Mouse (Mus musculus): ENCODE measurements around the gene Chka.
A peak's percentile ranks its signal among the peaks of the same experiment; 100 is the strongest.

The Chka gene

DNA sequence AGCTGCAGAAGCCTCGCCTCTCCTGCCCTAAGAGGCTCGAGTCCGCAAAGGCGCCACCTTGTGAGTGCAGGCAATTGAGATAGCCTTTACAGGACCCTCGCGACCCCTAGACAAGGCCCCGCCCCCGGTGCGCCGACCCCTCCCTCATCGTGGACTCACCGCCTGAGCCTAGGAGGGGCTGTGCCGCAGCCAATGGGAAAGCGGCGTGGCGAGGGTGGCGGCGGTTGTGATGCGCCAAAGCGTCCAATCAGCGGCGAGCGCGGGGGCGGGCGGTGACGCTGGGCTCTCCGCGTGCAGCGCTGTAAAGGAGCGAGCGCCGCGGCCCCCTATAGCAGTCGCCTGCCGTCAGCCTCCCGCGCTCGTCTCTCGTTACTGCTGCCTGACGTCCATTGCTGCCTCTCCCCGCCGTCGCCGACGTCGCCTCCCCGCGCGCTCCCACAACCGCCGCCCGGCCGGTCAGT, at the start of gene Chka:
Gene Chka (plus strand): TSS at position 272 of the 461 bp plus-strand sequence.
- peak; percentile 85 for DNase-seq (ENCODE audit: low read depth, low spot score)

DNA sequence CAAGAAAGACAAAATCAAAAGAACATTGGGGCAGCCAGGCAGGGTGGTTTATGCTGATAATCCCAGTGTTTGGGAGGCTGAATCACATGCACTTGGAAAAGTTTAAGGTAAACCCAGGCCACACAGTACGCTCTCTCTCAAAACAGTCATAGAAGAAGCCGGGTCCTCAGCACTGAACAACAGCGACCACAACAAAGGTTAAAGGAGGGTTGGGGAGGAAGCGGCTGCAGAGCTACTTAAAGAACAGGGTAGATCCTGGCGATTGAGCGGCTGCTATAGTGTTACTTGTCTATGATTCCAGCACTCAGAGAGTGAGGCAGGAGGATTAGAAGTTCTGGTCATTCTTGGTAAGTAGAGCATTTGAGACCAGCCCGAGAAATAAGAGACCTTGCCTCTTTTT, 46.0 kb upstream of the Chka start:
- no peak for DNase-seq (ENCODE audit: low read depth, low spot score)

- DNase-seq (ENCODE audit: low read depth, low spot score) = no peak
Measured at GRCm38 (mm10) chr19:3810536-3811233, 40.9 kb upstream of the Chka start.

DNA sequence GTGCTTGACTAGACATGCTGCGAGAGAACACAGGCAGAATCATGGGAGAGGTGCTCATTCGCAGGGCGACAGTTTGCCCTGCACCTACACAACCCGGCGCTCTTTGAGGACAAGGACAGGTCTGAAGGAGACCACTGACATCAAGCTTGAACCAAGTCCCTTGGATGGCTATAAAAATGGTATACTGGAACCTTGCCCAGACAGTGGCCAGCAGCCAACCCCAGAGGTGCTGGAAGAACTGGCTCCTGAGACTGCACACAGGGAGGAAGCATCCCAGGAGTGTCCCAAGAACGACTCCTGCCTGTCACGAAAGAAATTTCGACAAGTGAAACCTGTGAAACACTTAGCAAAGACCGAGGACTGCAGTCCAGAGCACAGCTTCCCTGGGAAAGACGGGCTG, 37.1 kb upstream of the Chka start:
- no peak for DNase-seq (ENCODE audit: low read depth, low spot score)

DNA sequence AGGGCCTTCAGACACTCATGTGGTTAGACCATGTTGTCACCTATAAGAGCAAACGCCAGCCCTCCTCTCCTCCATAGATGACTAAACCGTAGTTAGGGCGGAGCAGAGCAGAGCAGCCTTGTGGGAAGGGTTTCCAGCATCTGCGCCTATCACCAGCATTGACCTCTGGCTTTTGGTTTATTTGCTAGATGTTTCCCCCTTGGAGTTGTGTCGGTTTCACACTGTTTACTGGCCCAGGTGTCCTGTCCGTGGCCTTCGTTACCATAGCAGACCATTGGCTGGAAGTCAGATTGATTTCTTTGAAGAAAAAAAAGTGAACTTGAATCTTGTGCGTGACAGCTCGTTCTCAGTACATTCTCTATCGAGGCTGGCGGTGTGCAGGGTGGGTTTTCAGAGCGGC, 35.7 kb upstream of the Chka start:
- DNase-seq (ENCODE audit: low read depth, low spot score) = no peak

- DNase-seq (ENCODE audit: low read depth, low spot score) = no peak
Measured at GRCm38 (mm10) chr19:3819080-3819479, 32.5 kb upstream of the Chka start.

GRCm38 (mm10) chr19:3819899-3820444, 31.6 kb upstream of the Chka start:
- no peak for DNase-seq (ENCODE audit: low read depth, low spot score)

DNA sequence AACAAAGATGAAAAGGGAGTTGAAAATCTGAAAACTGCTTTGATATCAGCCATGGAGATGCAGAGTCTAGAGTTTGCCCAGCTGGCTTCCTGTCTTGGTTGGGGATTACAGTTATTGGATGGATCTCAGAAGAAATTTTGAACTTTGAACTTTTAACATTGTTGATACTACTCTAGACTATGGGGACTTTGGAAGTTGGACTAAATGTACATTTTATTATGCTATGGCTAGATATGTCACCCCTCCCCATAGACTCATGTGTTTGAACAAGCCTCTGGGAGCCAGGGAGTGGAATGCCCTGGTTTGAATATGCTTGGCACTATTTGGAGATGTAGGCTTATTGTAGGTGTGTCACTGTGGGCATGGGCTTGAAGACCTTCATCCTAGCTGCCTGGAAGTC, 26.5 kb upstream of the Chka start:
- no peak for DNase-seq (ENCODE audit: low read depth, low spot score)

DNA sequence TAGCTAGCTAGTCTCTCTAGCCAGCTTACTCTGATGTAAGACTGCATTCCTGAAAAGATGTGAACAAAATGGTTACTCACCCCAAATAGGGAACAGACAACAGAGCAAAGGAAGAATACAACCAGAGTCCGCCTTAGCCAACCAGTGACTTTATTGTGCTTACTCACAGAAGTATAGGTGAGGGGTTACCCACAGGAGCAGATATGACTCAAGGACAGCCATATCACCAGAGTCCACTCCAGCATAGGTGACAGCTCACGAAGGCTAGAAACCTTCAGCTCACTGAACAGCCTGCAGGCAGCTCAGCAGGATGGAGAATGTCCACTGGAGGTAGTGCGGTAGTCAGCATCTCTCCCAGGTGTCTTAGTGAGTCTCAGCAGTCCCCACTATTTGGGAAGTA, 21.7 kb upstream of the Chka start:
- DNase-seq (ENCODE audit: low read depth, low spot score) = no peak

GRCm38 (mm10) chr19:3831716-3832115, 19.9 kb upstream of the Chka start:
- no peak for DNase-seq (ENCODE audit: low read depth, low spot score)

DNA sequence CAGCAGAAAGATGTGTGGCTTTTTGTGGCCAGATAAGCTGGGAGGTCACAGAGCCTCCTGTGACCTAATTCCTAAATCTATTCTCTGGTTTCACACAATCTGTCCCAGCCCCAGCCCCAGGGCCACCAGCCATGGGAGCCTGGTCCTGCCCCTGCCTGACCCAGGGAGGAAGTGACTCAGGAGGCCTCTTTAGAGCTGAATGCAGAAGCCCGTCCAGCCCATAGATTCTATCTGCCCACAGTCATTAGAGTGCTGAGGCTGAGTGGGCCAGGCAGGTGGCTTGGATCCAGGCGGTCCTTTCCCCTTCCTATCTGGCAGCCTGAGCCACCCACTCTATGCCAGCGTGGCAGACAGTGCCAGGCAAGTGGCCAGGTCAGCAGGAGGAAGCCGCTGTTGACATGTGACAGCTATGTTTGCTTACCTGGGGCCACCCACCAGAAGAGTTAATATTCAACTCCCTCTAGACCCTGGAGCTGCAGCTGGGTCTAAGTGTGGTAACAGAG, 18.7 kb upstream of the Chka start:
- DNase-seq (ENCODE audit: low read depth, low spot score) = peak; percentile 18

DNA sequence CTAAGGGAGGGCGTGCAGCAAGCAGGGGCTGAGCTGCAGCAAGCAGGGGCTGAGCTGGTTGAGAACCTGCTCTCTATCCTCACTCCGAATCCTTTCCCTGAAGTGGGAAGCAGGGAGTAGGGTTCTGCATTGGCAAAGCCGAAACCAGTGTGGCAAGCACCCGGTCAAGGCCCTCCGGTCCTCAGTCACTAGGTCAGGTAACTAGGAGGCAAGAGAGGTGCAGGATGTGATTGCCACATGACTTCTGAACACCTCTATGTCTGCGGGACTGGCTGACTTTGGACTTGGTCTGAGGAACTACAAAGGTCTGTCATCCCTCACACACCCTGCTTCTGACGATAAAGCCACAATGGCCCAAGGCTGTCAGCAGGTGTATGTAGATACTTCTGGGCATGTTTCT, 17.3 kb upstream of the Chka start:
- no peak for DNase-seq (ENCODE audit: low read depth, low spot score)

DNA sequence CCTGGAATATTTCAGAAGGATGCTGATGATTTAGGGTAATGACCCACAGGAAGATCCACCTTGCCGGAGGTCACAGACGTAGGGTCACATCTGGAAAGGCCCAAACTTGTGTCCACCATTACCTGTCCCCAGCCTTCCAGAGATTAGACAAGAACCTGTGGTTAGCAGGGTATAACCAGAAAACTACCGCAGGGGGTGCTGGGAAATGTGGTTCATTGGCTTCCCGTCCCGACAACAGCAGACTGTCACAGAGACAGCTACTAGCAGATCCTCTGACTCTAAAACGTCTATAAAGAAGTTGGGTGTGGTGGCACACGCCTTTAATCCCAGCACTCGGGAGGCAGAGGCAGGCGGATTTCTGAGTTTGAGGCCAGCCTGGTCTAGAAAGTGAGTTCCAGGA, 14.8 kb upstream of the Chka start:
- no peak for DNase-seq (ENCODE audit: low read depth, low spot score)

GRCm38 (mm10) chr19:3838931-3839330, 12.6 kb upstream of the Chka start:
- no peak for DNase-seq (ENCODE audit: low read depth, low spot score)

GRCm38 (mm10) chr19:3839686-3840085, 11.9 kb upstream of the Chka start:
- DNase-seq (ENCODE audit: low read depth, low spot score) = no peak

DNA sequence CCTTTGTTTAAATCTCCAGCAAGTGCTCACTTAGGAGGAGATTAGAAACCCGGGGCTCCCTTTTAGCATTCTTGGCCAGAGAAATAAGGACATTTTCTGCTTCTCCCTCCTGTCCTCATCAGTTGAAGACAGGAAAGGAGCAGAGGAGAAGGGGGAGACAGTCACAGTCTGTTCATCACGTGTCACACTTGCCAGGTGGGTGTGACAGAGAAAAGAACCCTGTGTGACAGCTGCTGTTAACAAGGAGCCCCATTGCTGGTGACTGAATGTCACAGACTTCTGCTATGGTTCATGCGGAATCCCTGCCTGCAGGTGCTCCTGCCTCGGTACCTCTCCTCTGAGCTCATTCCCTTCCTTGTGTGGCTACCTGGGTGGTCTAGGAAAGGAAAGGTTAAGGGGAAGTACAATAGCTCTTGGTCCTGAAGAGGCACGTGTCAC, 11.3 kb upstream of the Chka start:
- DNase-seq (ENCODE audit: low read depth, low spot score) = no peak

- DNase-seq (ENCODE audit: low read depth, low spot score) = no peak
Measured at GRCm38 (mm10) chr19:3840685-3841084, 10.9 kb upstream of the Chka start.

DNA sequence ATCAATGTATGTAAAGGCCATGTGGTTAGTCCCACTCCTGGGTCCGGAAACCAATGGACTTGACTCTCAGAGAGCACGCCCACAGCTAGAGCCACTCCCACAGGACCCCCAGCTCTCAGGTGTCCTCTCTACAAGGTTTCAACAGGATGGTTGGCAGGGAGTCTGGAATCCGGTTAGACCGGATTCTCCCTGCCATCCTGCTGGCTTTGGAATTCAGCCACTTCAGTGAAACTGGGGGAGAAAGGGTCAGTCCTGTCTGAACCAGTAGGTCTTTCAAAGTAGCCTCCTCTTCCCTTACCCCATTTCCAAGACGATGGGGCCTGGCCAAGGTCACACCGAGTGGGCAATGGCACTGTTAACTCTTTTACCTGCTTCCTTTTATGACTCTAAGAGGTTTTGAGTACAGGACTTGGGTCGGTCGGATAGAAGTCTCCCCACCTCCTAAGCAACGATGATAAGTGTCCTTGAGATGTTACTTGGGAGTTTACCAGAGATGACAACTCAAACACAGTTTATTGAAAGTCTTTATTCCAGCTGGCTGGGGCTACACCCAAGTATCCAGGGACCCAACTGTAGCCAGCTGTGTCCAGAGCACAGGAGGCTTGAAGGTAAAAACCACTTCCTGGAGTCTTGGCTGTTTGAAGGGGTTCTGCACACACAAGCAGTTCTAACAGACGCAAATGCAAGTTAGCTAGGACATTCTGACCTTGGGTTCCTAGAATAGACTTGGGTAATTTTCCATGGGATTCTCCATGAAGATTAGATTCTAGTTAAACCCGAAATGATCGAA, 9.0 kb upstream of the Chka start:
- no peak for DNase-seq (ENCODE audit: low read depth, low spot score)

- DNase-seq (ENCODE audit: low read depth, low spot score) = no peak
Measured at GRCm38 (mm10) chr19:3843629-3844028, 7.9 kb upstream of the Chka start.

DNA sequence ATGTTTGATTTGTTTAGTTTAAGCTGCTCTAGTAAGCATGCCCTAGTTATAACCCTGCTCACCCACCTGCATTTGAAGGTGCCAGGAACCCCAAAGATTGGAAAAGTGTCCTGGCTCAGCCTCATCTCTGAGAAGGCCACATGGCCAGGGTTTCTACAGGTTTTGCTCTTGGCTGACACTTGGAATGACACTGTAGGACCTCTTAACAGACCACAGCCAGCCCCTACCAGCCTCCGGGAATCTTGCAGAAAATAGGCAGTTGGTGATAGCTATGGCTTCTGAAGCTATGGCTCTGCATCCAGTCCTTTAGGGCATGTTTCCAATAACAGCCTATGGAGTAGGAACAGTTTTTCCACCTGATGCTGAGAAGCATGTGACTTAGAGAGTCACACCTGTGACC, 6.7 kb upstream of the Chka start:
- no peak for DNase-seq (ENCODE audit: low read depth, low spot score)

GRCm38 (mm10) chr19:3845339-3845738, 6.2 kb upstream of the Chka start:
- no peak for DNase-seq (ENCODE audit: low read depth, low spot score)

GRCm38 (mm10) chr19:3845803-3846406, 5.7 kb upstream of the Chka start:
- DNase-seq (ENCODE audit: low read depth, low spot score) = no peak
